Mouse (Mus musculus): ENCODE measurements around the gene Larp1.

Gene Larp1

DNA sequence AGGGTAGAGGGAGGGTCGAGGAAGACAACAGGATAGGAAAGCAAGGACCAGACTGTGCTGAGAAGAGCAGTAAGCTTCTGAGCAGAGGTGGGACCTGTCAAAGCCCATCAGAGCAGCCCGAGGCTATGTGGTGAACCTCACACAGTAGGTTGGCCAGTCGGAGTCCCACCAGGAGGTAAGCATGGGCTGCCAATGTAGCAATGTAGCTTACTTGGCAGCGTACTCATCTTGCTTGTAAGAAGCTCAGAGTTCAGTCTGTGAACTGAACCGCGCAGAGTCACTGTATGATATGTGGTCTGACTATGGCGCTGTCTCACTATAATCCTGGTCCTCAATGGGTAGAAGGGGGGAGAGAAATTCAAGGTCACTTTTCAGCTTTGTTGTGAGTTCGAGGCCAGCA is 5.7 kb upstream of the Larp1 start:
- no peak for DNase-seq (ENCODE audit: low spot score in 2 of 2)

DNA sequence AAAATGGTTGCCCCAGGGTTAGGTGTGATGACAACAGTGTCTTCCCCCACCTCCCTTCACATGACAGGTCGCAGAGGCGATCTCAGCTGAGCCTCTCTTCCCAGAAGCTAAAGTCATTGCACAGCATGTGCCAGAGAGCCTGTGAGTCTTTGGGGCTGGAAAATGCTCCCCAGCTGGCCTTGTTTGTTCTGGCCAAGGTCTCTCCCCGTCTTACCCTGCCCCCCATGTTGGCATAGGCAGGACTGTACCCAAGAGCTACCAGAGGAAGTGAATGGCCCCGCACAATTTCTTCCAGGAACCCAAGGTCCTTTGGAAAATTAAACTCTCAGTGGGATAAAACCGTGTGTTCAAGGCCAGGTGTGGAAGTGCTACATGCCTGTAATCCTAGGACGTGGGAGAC is 5.1 kb upstream of the Larp1 start:
- no peak for DNase-seq (ENCODE audit: low spot score in 2 of 2)

DNA sequence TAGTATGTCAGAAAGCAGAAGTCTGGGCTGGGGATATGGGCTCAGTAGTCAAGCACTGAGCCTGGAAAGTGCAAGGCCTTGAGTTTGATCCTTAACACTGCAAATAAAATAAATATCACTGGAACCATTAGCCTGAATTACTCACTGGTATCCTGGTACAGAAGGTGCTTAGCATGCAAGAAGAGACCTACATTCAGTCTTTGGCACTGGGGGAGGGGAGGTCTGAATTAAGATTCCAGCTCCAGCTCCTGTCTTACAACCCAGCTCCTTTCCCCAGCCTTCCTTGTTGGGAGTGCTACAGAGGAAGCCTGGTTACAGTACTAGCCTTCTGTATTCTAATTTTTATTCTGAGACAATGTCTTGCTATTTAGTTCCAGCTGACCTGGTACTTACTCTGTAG is 3.8 kb upstream of the Larp1 start:
- DNase-seq (ENCODE audit: low spot score in 2 of 2), result no peak

DNA sequence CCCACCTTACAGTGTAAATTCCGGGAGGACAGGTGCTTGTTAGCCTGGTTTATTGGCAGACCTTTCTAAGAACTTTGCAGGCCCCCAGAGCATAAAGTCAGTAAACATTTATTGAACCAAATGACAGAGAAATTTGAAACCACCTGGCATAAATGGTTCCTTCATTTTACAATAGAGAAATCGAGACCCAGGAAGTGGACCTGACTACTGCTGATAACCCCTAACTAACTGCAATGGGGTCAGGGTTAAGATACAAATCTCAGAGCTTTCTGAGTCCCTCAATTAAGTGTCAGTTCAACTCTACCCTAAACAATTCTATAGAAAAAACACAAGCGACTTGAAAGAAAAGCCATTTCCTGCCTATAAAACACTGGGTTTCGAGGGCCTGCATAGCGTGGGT is 851 bp upstream of the Larp1 start:
- DNase-seq (ENCODE audit: low spot score in 2 of 2), result no peak

DNA sequence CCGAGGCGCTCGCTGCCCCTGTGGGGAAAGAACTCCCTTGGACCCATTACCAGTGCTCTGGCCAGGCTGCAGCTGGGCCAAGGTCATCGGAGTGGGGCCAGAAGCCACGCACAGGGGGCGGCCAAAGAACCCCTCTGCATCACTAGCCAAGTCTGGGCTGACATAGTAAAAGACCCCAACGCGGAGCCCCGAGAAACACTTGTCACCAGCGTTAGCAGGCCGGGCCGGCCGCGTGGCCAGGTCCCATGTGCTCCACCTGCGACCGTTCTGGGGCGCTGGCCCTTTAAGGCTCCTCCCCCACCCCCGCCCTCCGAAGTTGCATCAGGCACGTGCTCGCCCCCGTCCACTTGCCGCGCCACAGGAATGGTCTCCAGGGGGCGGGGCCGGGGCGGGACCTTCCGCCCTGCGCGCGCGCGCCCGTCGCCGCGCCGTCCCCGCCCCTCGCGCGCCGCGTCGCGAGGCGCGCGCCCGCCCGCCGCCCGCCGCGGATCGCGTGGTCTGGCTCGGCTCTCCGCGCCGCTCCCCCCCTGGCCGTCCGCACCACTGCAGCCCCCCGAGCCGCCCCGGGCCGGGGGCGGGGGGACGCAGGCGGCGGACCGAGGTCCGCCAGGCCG is 320 bp upstream of the Larp1 start:
- peak; percentile 85 to 91 for DNase-seq (ENCODE audit: low spot score in 2 of 2)

DNA sequence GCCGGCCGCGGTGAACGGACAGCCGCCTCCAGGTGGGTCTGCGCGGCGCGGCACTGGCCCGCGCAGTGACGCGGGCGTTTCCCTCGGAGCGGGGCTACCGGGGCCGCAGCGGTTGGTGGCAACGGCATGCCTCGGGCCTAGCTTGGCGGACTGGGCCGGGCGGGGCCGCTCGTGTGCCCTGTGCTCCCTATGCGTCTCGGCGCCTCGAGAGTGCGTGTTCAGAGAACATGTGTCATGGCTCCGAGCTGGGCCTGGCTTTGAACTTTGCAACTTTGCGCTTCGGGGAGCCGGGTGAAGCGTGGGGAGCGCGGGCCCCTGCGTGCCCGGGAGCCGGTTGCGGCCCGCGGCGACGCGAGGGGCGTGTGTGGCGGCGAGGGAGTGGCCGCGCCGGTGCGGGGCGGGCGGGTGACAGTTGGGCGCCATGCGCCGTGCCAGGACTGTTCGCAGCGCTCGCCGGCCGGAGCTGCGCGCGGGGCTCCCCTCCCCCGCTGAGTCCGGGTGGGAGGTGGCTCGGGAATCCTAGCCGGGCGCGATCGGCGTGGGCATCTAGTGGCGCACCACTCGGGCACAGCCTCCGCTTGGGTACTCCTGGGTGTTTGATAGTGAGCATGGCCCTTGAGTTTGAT is 765 bp downstream of the Larp1 start:
- peak; percentile 71 to 86 for DNase-seq (ENCODE audit: low spot score in 2 of 2)

DNA sequence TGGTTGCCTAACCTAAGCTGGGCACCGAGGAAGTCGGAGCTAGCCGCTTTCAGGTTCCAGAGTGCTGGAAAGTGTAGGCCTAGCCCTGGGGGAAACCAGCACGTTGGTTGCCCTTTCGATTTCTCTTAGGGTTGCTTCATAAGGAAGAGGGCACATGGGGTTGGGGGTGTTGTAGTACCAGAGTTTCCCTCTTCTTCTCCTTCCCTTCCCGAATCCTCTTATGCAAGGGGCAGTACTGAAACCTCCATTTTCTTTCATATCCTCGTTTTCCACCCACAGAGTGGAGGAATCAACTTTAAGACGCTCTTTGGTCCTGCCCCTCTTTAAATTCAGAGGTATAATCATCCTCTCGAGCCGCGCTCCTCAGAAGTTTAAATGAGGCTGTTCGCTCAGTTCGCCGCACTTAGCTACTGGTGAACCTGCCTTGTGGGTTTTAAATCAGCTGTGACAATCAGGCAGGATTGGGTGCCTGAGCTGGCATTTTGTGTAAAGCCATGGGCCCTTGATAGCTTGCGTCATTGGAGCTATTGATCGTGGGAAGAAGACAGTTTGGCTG is 1.4 kb downstream of the Larp1 start:
- peak; percentile 21 to 66 for DNase-seq (ENCODE audit: low spot score in 2 of 2)

DNA sequence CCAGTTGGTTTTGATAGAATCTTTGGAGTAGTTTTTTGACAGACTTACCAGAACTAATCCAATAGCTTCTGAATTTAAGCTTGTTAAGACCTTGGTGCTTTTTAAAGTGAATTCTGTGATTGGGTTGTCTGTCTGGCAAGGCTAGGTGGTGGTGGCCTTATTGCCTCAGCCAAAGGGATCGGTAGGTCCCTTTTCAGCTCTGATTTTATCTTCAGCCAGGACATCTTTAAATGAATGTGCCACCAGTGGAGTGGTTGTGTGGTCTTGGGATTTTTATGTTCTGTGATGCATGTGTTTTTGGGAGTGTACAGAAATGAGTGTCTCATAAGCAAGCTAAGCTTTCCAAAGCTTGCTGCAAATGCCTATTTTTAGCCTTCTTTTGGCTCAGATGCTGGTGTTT is 2.1 kb downstream of the Larp1 start:
- DNase-seq (ENCODE audit: low spot score in 2 of 2), result no peak

DNA sequence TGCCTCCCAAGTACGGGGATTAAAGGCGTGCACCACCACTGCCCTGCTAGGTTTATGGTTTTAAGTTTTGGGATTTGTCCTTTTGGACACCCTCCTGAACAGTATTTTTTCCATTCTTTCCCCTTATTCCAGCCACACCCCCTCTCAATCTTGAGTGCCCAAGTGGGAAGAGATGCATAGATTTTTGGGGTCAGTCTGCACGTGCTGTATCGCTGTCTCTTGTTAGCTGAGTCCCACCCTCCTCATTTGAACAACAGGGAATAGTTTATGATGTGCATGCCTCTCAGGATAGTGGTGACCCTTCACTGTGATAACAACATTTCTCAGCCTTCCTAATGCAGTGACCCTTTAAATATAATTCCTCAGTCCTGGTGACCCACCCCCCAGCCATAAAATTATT is 2.9 kb downstream of the Larp1 start:
- no peak for DNase-seq (ENCODE audit: low spot score in 2 of 2)

DNA sequence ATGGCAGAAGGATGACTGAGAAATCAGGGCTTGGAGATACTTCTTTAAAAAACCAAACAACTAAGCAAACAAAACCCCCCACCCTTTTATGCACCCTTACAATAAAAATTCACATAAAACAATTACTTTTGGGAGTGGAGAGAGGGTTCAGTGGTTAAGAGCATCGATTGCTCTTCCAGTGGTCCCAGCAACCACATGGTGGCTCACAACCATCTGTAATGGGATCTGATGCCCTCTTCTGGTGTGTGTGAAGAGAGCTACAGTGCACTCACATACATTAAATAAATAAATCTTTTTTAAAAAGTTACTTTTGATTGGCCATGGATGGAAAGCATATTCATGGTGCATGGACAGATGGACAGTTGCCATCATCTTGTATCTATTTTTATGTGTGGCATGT is 3.8 kb downstream of the Larp1 start:
- no peak for DNase-seq (ENCODE audit: low spot score in 2 of 2)

DNA sequence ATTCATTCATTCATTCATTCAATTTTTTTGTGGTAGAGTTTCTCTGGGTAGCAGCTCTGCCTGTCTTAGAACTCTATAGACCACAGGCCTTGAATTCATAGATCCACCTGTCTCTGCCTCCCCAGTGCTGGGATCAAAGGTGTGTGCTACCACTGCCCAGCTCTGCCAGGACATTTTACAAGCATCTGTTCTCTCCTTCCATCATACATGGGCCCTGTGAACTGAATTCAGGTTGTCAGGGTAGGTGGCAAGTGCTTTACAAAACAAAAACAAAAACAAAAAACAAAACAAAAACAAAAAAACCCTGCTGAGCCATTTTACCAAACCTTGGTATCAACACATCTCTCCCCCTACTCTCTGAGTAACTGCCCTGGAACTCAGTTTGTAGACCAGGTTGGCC is 4.2 kb downstream of the Larp1 start:
- no peak for DNase-seq (ENCODE audit: low spot score in 2 of 2)

DNA sequence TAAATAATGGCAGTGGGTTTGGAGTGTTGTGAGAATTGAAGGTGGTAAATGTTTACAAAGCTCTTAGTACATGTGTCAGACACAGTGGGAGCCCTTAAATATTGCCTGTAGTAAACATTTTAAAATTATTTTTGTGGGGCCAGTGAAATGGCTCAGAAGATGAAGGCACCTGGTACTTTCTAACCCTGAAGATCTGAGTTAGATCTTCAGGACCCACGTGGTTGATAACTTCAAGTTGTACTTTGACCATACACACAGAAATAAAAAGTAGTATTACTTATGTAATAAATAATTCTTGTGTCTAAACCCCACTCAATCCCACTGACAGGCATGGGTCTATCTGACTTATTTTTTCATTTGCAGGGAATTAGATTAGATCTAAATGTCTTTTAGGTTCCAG is 5.7 kb downstream of the Larp1 start:
- DNase-seq (ENCODE audit: low spot score in 2 of 2), result no peak

DNA sequence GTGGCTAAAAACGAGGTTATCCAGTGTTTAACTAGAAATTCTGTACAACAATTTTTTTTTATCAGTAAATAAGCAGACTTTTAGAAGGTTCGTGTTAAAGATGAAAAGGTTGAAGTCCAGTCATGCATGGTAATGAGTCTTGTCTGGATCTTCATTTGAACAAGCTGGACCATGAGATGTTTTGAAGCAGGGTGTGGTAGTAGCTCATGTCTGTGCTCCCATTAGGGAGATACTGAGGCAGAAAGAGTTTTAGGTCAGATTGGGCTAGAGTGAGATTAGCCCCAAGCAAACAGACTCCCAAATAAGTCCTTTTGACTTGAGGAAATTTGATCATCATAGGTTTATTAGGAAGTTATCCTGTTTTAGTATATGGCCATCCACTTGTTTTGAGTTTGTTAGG is 6.5 kb downstream of the Larp1 start:
- DNase-seq (ENCODE audit: low spot score in 2 of 2), result no peak

DNA sequence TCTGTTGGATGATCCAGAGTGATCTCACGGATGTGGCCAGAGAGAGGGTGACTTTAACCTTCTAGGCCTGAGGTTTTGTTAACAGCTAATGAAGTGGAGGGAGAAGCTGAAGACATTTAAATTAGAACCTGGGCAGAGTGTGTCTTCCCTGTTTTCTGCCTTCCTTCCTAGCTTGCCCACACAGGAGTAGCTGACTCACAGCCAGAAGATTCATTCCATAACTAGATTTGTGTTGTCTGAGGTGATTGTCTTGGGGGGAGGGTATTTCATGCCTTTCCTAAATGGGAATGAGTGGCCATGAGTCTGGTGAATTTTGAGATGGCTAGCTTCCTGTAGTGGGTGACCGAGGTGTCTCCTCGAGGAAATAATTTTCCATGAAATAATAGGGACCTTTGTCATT is 7.5 kb downstream of the Larp1 start:
- no peak for DNase-seq (ENCODE audit: low spot score in 2 of 2)

DNA sequence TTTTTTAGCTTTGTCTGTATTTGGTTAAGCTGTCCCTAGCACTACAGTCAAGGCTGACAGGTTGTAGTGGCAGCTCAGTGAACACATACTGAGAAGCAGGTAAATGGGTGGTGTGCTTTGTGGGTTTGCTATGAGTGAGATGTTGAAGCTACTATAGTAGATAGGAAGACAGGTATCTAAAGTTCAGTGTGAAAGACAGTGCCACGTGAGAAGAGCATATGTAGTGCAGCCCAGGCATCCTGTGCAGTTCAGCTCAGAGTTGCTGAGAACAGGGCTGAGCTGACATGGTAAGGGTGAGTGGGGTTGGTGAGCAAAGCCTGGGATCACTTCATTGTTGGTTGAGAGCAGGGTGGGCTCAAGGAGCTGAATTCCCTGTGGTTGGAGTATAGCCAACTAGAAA is 8.6 kb downstream of the Larp1 start:
- no peak for DNase-seq (ENCODE audit: low spot score in 2 of 2)

DNA sequence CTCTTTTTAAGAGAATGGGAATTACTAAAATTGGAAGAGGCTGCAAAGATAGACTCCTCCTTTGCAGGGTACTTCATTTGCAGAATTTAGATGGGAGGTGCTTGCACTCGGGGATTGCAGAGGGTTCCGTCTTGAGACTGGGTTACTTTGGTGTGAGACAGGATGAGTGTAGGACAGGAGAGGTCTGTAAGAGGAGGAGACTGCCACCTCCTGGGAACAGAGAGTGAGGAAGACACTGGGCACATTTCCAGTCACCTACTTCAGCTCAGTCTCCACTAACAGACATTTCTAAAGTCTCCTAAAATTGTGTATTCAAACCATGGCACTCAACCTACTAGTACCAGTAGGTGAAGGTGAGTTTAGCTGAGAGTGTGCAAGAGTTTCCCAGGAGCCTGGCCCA is 9.4 kb downstream of the Larp1 start:
- DNase-seq (ENCODE audit: low spot score in 2 of 2), result no peak

DNA sequence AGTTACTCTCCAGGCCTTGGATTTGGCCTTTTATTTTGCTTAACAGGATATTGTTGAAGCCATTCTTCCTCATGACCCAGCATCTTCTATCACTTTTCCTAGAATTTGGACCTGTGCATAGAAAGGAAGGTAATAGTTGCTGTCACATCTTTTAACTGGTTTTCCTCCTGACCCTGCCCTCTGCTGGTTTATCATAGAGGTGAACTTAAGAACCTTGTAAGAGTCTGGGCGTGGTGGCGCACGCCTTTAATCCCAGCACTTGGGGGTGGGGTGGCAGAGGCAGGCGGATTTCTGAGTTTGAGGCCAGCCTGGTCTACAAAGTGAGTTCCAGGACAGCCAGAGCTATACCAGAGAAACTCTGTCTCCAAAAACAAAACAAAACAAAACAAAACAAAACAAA is 9.8 kb downstream of the Larp1 start:
- no peak for DNase-seq (ENCODE audit: low spot score in 2 of 2)

DNA sequence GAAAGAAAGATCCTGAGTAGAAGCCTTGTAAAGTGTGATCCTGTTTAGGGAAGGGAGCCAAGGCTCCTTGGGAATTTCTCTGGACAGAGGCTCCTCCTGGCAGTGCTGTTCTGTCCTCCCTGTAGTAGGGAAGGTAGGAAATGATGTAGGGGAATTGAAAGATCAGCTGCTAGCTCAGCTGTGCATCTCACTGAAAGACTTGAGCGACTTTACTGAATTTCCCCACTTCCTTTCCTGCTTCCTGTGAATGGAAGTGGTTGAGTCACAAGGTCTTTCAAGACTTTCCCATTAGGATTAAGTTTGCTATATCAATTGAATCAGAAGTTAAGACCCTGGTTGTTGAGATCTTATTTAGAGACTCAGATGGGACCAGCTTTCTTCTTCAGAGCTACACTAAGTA is 12.2 kb downstream of the Larp1 start:
- no peak for DNase-seq (ENCODE audit: low spot score in 2 of 2)

DNA sequence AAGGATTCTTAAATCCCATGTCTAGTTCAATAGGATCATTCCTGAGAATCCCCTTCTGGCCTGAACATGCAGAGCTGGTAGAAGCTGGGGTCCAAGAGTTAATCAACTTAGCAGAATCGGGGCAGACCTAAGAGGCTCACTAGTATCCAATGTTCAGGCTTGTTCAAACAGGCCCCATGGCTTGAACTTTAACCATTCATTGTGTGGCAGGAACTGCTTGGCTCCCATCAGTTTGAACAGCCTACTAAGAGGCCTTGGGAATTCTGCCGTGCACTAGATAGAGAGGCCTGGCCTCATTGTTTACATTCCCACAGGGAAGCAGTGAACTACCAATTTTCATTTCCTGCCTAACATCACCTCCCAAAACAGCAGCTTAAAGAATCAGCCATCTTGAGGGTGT is 12.8 kb downstream of the Larp1 start:
- DNase-seq (ENCODE audit: low spot score in 2 of 2), result no peak

DNA sequence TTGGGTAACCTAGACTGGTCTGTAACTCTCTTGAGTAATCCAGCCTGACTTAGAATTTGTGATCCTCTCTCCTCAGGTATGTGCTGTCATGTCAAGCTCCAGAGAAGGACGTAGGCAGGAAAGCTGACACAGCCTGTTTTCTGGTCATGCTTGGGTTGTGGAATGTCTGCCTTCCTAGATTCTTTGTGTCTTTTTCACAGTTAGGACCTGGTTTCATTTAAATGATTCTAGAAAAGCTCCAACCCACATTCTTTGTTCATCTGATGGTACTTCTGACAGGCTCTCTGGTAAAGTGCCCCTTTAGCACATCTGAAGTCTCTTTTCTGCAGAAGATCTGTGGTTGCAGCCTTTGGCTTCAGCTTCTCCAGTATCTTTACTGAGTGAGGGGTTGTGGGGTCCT is 15.4 kb downstream of the Larp1 start:
- DNase-seq (ENCODE audit: low spot score in 2 of 2), result no peak

DNA sequence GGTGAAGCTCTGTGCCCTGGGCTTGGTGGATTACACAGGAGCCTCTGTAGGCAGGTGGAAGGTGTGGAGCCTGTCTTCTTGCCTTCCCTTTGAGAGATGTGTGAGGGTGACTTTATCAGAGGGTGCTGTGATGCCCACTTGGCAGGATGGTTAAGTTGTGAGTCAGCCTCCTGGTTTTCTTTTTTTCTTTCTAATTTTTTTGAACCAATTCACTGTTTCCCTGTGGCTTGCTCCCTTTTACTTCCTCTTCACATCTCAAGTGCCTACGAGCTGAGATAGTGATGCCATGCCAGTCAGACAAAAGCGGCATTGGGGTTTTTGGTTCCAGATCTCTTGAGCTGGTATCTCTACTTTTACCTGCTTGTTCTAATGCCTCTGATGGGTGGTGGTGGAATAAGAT is 15.8 kb downstream of the Larp1 start:
- no peak for DNase-seq (ENCODE audit: low spot score in 2 of 2)

DNA sequence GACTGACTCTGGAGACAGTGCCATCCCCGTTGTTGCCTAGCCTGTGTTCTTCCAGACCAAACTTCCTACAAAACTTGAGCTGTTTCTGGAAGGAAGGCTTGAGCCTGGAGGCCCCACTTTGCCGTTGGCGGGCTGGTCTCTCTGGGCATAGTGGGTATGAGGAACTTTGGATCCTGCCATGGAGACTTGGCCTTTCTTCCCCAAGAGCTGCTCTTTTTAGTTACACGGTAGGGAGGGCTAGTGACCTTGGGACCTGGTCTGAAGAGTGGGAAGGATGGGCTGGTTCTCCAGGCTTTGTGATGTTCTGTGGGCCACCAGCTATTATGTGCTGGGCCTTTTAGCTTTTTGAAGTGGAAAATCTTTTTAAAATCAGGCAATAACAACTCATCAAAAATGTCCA is 17.0 kb downstream of the Larp1 start:
- no peak for DNase-seq (ENCODE audit: low spot score in 2 of 2)

DNA sequence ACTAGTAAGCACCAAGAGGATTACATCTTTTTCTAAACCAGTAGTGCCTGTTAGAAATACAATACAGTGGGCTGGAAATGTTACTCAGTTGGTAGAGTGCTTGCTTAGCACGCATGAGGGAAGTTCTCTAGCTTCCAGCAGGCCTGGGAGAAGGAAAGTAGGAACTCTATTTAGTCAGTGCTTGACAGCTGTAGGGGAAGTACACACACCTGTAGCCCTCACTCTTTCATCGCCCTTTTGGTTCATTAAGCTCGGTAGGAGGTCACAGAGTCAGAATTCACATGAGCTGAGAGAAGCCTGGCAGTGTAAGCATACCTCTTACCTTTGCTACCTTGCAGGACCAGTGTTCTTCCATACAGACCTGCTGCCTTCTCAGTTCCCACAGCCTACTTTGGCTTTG is 17.5 kb downstream of the Larp1 start:
- no peak for DNase-seq (ENCODE audit: low spot score in 2 of 2)

DNA sequence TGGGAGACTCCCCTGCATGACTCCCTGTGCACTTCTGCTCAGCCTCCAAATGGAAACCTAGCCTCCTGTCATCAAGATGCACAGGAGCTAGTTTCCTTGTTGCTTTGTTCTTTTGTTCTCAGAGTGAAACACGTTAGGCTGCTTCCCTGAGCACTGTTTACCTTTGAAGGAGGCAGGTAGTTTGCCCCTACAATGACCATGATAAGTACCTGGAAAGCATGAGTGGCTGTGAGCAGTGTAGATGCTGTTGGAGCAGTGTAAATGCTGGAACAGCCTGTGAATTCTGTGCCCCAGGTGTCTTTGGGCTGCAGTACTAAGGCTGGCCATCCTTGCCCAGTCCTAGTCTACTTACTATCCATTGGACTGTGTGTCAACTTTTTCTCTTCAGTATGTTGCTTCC is 18.0 kb downstream of the Larp1 start:
- no peak for DNase-seq (ENCODE audit: low spot score in 2 of 2)
